8 mouse cellular contexts compared by ENCODE assay signal in the genomic region with DNA sequence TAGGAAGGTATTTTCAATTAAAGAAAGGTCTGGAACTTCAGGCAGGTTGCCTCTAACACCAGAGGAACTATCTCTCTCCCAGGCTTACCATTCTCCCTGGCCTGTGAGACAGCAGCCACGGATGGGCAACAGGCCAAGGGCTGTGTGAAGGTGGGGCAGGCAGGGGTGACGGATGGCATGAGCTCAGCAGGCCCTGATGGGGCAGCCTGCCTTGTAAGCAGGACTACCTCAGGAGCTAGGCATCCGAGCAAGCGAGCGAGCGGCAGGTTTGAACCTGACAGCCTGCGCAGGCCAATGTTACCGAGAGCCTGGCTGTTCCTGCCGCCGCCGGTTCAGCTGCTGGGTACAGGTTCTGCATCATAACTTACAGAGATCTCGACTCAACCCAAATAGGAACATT. TPM values are rescaled to one million over a fixed set of nuclear protein-coding genes. Genes with fewer than 3 reads are reported as not detected.
DNase-seq lines count a peak whose midpoint lies in the region; ATAC-seq and TF ChIP-seq lines count a peak whose summit lies in the region.
"Had no signal": no experiment of that assay in that cellular context is flagged by ENCODE, and none has a peak within 500 bp of the region (broad histone marks: within the 10 kb centered on the region; RNA-seq: fewer than 3 reads in every experiment).

No protein-coding gene starts in this region.

- peaks cover 31% of the 10 kb centered on the region for H3K4me1 ChIP-seq in kidney, embryonic 16.5 days (ENCODE audit: insufficient read depth, low read length)
- peaks cover 3% of the 10 kb centered on the region; the same call in 1 of the 2 replicates for H3K4me1 ChIP-seq in stomach, postnatal 0 days (replicated peaks; ENCODE audit: control insufficient read depth, insufficient read depth)
- 0 out of 2 replicates have a peak, but pooled peaks cover 2% of the 10 kb centered on the region for H3K4me1 ChIP-seq in midbrain, embryonic 11.5 days (ENCODE audit: control insufficient read depth, insufficient read depth, low read length)

- no peak overlapping the region for H3K4me3 ChIP-seq in kidney, embryonic 16.5 days (ENCODE audit: low read length)
- H3K4me3 ChIP-seq in stomach, postnatal 0 days (ENCODE audit: low read depth, low read length), result no peak overlapping the region
- H3K4me3 ChIP-seq in midbrain, embryonic 11.5 days (ENCODE audit: low read depth, low read length), result no peak overlapping the region
- H3K4me3 ChIP-seq: embryonic facial prominence, embryonic 15.5 days had no signal

- no peak overlapping the region for H3K9ac ChIP-seq in kidney, embryonic 16.5 days (replicated peaks; ENCODE audit: low read length)
- H3K9ac ChIP-seq in stomach, postnatal 0 days (ENCODE audit: low read length), result 0 out of 2 replicates have a peak overlapping the region, but pooled peaks have one; percentile 13
- no peak overlapping the region for H3K9ac ChIP-seq in midbrain, embryonic 11.5 days (ENCODE audit: low read length)
- H3K9ac ChIP-seq: embryonic facial prominence, embryonic 15.5 days had no signal

- H3K4me2 ChIP-seq in kidney, embryonic 16.5 days (replicated peaks; ENCODE audit: low read depth, low read length), result no peak overlapping the region
- H3K4me2 ChIP-seq in stomach, postnatal 0 days (replicated peaks; ENCODE audit: low read depth), result no peak overlapping the region
- H3K4me2 ChIP-seq in midbrain, embryonic 11.5 days, result no peak overlapping the region
- H3K4me2 ChIP-seq: embryonic facial prominence, embryonic 15.5 days had no signal

- ATAC-seq in kidney, embryonic 16.5 days (ENCODE audit: low FRiP score, low TSS enrichment), result peak; percentile 56; the same call in 1 of the 2 replicates
- peak; percentile 74 for ATAC-seq in stomach, postnatal 0 days (ENCODE audit: low FRiP score, low TSS enrichment)
- no peak for ATAC-seq in activated CD4-positive, CD25-positive, alpha-beta regulatory T cell, adult 4 months
- ATAC-seq in midbrain, embryonic 11.5 days (ENCODE audit: low FRiP score), result no peak

- peak overlapping the region; percentile 63; the same call in 1 of the 2 replicates for H3K27ac ChIP-seq in kidney, embryonic 16.5 days (ENCODE audit: low read length)
- no peak overlapping the region for H3K27ac ChIP-seq in stomach, postnatal 0 days (replicated peaks)
- H3K27ac ChIP-seq in midbrain, embryonic 11.5 days (ENCODE audit: low read depth, low read length), result no peak overlapping the region

- H3K9me3 ChIP-seq in kidney, embryonic 16.5 days (ENCODE audit: low read length), result no peaks in the 10 kb centered on the region
- H3K9me3 ChIP-seq in stomach, postnatal 0 days (ENCODE audit: control insufficient read depth, low read length), result no peaks in the 10 kb centered on the region
- H3K9me3 ChIP-seq in midbrain, embryonic 11.5 days (ENCODE audit: control insufficient read depth, low read length), result no peaks in the 10 kb centered on the region
- H3K9me3 ChIP-seq: embryonic facial prominence, embryonic 15.5 days had no signal

- peak; percentile 93 for DNase-seq in MN1 (ENCODE audit: low spot score)
- DNase-seq in adrenal gland, postnatal 10 days, result peak; percentile 89
- peak; percentile 77 for DNase-seq in gastrocnemius, postnatal 14 days
- peak; percentile 67 for DNase-seq in stomach, postnatal 0 days (ENCODE audit: low spot score)
- DNase-seq in midbrain, embryonic 11.5 days (ENCODE audit: low spot score, missing footprints), result no peak

- no peak for TF ChIP-seq CTCF in stomach, postnatal 0 days (IDR thresholded peaks at IDR 0.05; ENCODE audit: low read depth)

- intact Hi-C loops in gastrocnemius, postnatal 14 days (cut with DNase I; ENCODE audit: low total_unique reads), result no loop called here

- WGBS in kidney, embryonic 16.5 days, result 63% methylated on average over 12 of the region's 12 CpGs
- 54% methylated on average over 12 of the region's 12 CpGs for WGBS in stomach, postnatal 0 days
- WGBS in midbrain, embryonic 11.5 days, result 77% methylated on average over 12 of the region's 12 CpGs

- H3K27me3 ChIP-seq in kidney, embryonic 16.5 days (ENCODE audit: insufficient read depth, low read length), result no peaks in the 10 kb centered on the region
- H3K27me3 ChIP-seq in stomach, postnatal 0 days (ENCODE audit: control insufficient read depth, insufficient read depth, low read length), result no peaks in the 10 kb centered on the region
- H3K27me3 ChIP-seq in midbrain, embryonic 11.5 days (ENCODE audit: control insufficient read depth, insufficient read depth, low read length), result no peaks in the 10 kb centered on the region
- H3K27me3 ChIP-seq: embryonic facial prominence, embryonic 15.5 days had no signal

- TF ChIP-seq EP300 in stomach, postnatal 0 days (optimal IDR thresholded peaks at IDR 0.05), result no peak

- 0 out of 2 replicates have a peak, but pooled peaks cover 4% of the 10 kb centered on the region for H3K36me3 ChIP-seq in kidney, embryonic 16.5 days (ENCODE audit: insufficient read depth, low read length)
- H3K36me3 ChIP-seq in stomach, postnatal 0 days (ENCODE audit: control insufficient read depth, insufficient read depth, low read length), result no peaks in the 10 kb centered on the region
- no peaks in the 10 kb centered on the region for H3K36me3 ChIP-seq in midbrain, embryonic 11.5 days (ENCODE audit: control insufficient read depth, insufficient read depth, low read length)
- H3K36me3 ChIP-seq: embryonic facial prominence, embryonic 15.5 days had no signal

RNA-seq across cellular contexts. Expression of a gene that starts 11.4 kb away (rescaled TPM):
- total RNA-seq in adrenal gland, postnatal 10 days (2021), result 1 to 10 TPM; 1.9 to 3.2 TPM
- total RNA-seq in gastrocnemius, postnatal 14 days (2021), result 1 to 10 TPM; 5.8 to 7.2 TPM
- 55.5 and 57.4 TPM in 2 replicates for polyA plus RNA-seq in kidney, embryonic 16.5 days (2015; fragmentation: Nextera tagmentation; extraction: Ambion mirVana)
- 17.6 and 18.2 TPM in 2 replicates for polyA plus RNA-seq in stomach, postnatal 0 days (2015; fragmentation: Nextera tagmentation; extraction: Ambion mirVana)
- polyA plus RNA-seq in activated CD4-positive, CD25-positive, alpha-beta regulatory T cell, adult 4 months (2017; shearing (Covaris generic)), result under 1 TPM; 0.51 to 0.53 TPM
- polyA plus RNA-seq in midbrain, embryonic 11.5 days (2014; fragmentation: Nextera tagmentation; extraction: Ambion mirVana), result 0.25 and 0.51 TPM in 2 replicates

Comparison
In these comparisons a context has a peak if more than half of its experiments do, and no peak if none do; other contexts are left out.
1. ATAC-seq: peak in kidney, embryonic 16.5 days (single experiment) and stomach, postnatal 0 days (single experiment); none in activated CD4-positive, CD25-positive, alpha-beta regulatory T cell, adult 4 months (single experiment) and midbrain, embryonic 11.5 days (single experiment).
2. RNA of a gene that starts 11.4 kb away (polyA plus RNA-seq): 55.5 to 57.4 TPM in kidney, embryonic 16.5 days and 17.6 to 18.2 TPM in stomach, postnatal 0 days; 0.51 to 0.53 TPM in activated CD4-positive, CD25-positive, alpha-beta regulatory T cell, adult 4 months and 0.25 to 0.51 TPM in midbrain, embryonic 11.5 days; every median in the first group is over 10 times any median in the second.